Mouse (Mus musculus): ENCODE results near the gene Rnf145. TPM values are rescaled to one million over a fixed set of nuclear protein-coding genes. Genes with fewer than 3 reads are reported as not detected.

Rnf145 gene
- polyA plus RNA-seq, 1 experiment from 2014 or later = 85.7 TPM

DNA sequence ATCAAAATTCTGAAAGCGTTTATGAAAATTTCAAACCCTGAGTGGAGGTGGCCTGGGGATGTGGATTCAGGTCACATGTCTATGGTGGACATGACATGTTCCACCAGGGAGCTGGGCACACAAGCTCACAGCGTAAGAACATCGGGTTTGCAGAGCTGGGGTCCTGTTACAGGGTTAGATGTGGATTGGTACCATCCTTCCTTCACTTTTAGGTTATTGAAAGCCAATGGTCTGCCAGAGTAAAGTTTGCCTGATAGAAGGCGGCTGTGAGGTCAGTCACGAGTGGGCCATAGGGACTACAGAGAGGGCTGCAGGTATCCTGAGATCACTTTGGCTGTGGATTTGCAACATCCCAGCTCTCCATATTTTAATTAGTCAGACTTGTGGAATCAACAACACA lies 54.0 kb downstream of the Rnf145 start:
- 87% methylated on average over 5 of the region's 5 CpGs for WGBS
- H3K4me1 ChIP-seq (ENCODE audit: insufficient read depth) = no peaks in the 10 kb centered on the region
- no peak overlapping the region for H3K27ac ChIP-seq (ENCODE audit: low read depth)
- no peaks in the 10 kb centered on the region for H3K9me3 ChIP-seq (ENCODE audit: low read depth, low read length)
- no peak for DNase-seq
- H3K9ac ChIP-seq = no peak overlapping the region
- H3K36me3 ChIP-seq (ENCODE audit: insufficient read depth) = peaks cover 5% of the 10 kb centered on the region; the same call in 1 of the 2 replicates
- no peaks in the 10 kb centered on the region for H3K27me3 ChIP-seq (ENCODE audit: insufficient read depth, low read length)
- no peak overlapping the region for H3K4me3 ChIP-seq (ENCODE audit: low read depth, low read length)
- TF ChIP-seq CTCF (IDR thresholded peaks at IDR 0.05; ENCODE audit: low read depth) = no peak
- no peak overlapping the region for H3K4me2 ChIP-seq
- no peak for ATAC-seq (ENCODE audit: insufficient read depth)

DNA sequence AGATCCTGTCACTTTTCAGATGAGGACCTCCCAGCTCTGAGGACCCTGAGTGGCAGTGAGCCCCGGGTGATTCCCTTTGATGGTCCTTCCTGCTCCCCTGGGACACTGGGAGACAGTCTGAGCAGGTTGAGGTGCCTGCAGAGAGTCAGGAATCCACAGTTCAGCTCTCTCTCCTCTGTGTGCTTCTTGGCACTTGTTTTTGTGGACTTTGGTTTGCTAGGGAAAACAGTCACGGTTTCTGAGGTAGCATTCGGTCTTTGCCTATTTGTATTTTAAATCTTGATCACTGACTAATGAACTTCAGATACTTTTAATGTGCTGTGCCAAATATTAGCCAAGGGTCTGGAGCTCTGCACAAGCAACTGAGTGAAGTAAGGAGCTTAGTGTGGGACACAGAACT lies 54.6 kb downstream of the Rnf145 start:
- ATAC-seq (ENCODE audit: insufficient read depth) (no peak), DNase-seq (no peak)
- Histone ChIP-seq H3K9ac (no peak overlapping the region), H3K4me3 (ENCODE audit: low read depth, low read length) (no peak overlapping the region), H3K27ac (ENCODE audit: low read depth) (no peak overlapping the region), H3K4me1 (ENCODE audit: insufficient read depth) (no peaks in the 10 kb centered on the region), H3K27me3 (ENCODE audit: insufficient read depth, low read length) (no peaks in the 10 kb centered on the region), H3K4me2 (no peak overlapping the region), H3K9me3 (ENCODE audit: low read depth, low read length) (no peaks in the 10 kb centered on the region), H3K36me3 (ENCODE audit: insufficient read depth) (peaks cover 4% of the 10 kb centered on the region; the same call in 1 of the 2 replicates)
- TF ChIP-seq CTCF (IDR thresholded peaks at IDR 0.05; ENCODE audit: low read depth) = no peak
- WGBS = 69% methylated on average over 3 of the region's 3 CpGs

DNA sequence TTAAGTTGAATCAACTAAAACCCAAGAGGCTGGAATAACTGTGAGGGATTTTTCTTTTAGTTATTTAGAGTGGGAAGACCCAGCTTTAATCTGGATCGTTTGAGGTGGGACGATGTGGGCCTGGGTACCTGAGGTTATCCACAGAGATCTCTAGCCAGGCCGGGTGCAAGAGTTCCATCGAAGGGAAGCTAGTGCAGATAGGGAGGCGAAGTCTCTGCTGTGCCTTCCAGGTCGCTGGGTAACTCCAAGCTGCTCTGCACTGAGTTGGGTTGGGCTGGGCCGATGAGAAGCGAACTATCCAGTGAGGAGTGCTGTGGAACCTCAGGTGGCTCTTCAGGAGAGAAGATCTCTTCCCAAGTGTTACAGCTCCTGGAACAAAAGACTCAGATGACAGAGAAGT lies 55.6 kb downstream of the Rnf145 start:
- WGBS = 86% methylated on average over 8 of the region's 8 CpGs
- Histone ChIP-seq H3K27ac (ENCODE audit: low read depth) (no peak overlapping the region), H3K9me3 (ENCODE audit: low read depth, low read length) (no peaks in the 10 kb centered on the region), H3K4me3 (ENCODE audit: low read depth, low read length) (no peak overlapping the region), H3K36me3 (ENCODE audit: insufficient read depth) (peaks cover 3% of the 10 kb centered on the region; the same call in 1 of the 2 replicates), H3K4me2 (no peak overlapping the region), H3K9ac (no peak overlapping the region), H3K27me3 (ENCODE audit: insufficient read depth, low read length) (no peaks in the 10 kb centered on the region), H3K4me1 (ENCODE audit: insufficient read depth) (no peaks in the 10 kb centered on the region)
- TF ChIP-seq CTCF (IDR thresholded peaks at IDR 0.05; ENCODE audit: low read depth) = no peak
- no peak for ATAC-seq (ENCODE audit: insufficient read depth)
- DNase-seq = no peak

DNA sequence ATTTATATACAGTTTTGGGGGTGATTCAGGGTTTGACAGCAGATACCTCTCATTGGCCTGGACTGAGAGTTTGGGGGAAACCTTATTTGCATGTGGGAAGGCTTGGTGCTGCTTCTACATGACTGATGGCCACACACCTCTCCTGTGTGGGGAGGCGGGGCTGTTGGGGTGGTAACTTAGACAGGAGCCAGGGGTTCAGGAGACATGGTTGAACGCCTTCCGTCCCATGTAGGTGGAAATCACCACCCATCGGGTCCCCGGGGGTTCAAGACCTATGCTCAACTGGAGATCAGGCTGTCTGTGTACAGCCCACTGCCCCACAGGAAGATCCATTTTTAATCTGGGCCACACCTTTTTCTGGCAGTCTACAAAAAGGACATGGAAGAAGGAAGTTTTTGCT lies 56.1 kb downstream of the Rnf145 start:
- Histone ChIP-seq H3K27ac (ENCODE audit: low read depth) (no peak overlapping the region), H3K9ac (no peak overlapping the region), H3K9me3 (ENCODE audit: low read depth, low read length) (no peaks in the 10 kb centered on the region), H3K4me2 (no peak overlapping the region), H3K4me1 (ENCODE audit: insufficient read depth) (no peaks in the 10 kb centered on the region), H3K4me3 (ENCODE audit: low read depth, low read length) (no peak overlapping the region), H3K27me3 (ENCODE audit: insufficient read depth, low read length) (no peaks in the 10 kb centered on the region), H3K36me3 (ENCODE audit: insufficient read depth) (no peaks in the 10 kb centered on the region)
- TF ChIP-seq CTCF (IDR thresholded peaks at IDR 0.05; ENCODE audit: low read depth) = no peak
- DNase-seq (no peak), ATAC-seq (ENCODE audit: insufficient read depth) (no peak)
- 91% methylated on average over 5 of the region's 5 CpGs for WGBS

DNA sequence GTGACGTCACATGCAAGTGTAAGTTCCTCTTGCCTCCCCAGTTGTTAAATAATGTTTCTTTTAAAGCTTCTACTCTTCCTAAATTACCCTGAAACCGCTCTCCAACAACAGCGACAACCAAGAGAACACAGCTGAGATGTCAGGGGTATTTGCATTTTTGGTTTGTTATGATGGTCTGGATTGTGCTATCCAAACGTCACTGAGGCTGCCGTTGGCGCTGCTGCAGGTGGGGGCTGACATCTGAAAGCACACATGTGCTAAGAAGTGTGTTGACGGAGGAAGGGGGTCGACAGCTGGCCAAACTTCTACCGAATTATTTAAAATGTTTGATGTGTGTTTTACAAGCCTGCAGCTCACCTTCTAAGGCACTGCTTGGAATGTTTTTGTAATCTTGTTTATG lies 59.1 kb downstream of the Rnf145 start:
- DNase-seq (no peak), ATAC-seq (ENCODE audit: insufficient read depth) (no peak)
- no peak for TF ChIP-seq CTCF (IDR thresholded peaks at IDR 0.05; ENCODE audit: low read depth)
- Histone ChIP-seq H3K4me1 (ENCODE audit: insufficient read depth) (no peaks in the 10 kb centered on the region), H3K9me3 (ENCODE audit: low read depth, low read length) (no peaks in the 10 kb centered on the region), H3K4me2 (no peak overlapping the region), H3K27ac (ENCODE audit: low read depth) (no peak overlapping the region), H3K36me3 (ENCODE audit: insufficient read depth) (no peaks in the 10 kb centered on the region), H3K9ac (no peak overlapping the region), H3K27me3 (ENCODE audit: insufficient read depth, low read length) (no peaks in the 10 kb centered on the region), H3K4me3 (ENCODE audit: low read depth, low read length) (no peak overlapping the region)
- WGBS = 45% methylated on average over 9 of the region's 9 CpGs

DNA sequence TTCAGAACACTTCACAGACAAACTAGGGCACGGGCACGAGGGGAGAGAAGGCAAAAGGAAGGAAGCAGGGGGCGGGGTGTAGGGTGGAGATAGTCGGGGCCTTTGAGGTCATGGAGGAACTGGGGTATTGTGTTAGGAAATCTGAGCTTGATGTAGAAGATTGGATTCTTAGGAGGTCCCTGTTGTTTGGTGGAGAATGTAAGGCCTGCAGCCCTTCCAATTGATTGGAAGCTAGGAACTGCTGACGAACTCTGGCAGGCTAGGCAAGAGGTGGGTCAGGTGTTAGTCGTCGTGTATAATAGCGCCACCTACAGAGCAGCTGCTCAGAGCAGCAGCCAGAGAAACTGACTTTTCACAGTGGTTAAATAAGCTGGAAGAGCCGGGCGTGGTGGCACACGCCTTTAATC lies 62.5 kb downstream of the Rnf145 start:
- peak; percentile 35; the same call in 1 of the 2 replicates for ATAC-seq (ENCODE audit: insufficient read depth)
- 29% methylated on average over 11 of the region's 11 CpGs for WGBS
- Histone ChIP-seq H3K4me2 (no peak overlapping the region; the same call in 1 of the 2 replicates), H3K27me3 (ENCODE audit: insufficient read depth, low read length) (no peaks in the 10 kb centered on the region), H3K9me3 (ENCODE audit: low read depth, low read length) (no peaks in the 10 kb centered on the region), H3K9ac (no peak overlapping the region), H3K27ac (ENCODE audit: low read depth) (no peak overlapping the region), H3K4me1 (ENCODE audit: insufficient read depth) (no peaks in the 10 kb centered on the region), H3K4me3 (ENCODE audit: low read depth, low read length) (no peak overlapping the region), H3K36me3 (ENCODE audit: insufficient read depth) (no peaks in the 10 kb centered on the region)
- DNase-seq = peak; percentile 72
- TF ChIP-seq CTCF (IDR thresholded peaks at IDR 0.05; ENCODE audit: low read depth) = peak; percentile 52

DNA sequence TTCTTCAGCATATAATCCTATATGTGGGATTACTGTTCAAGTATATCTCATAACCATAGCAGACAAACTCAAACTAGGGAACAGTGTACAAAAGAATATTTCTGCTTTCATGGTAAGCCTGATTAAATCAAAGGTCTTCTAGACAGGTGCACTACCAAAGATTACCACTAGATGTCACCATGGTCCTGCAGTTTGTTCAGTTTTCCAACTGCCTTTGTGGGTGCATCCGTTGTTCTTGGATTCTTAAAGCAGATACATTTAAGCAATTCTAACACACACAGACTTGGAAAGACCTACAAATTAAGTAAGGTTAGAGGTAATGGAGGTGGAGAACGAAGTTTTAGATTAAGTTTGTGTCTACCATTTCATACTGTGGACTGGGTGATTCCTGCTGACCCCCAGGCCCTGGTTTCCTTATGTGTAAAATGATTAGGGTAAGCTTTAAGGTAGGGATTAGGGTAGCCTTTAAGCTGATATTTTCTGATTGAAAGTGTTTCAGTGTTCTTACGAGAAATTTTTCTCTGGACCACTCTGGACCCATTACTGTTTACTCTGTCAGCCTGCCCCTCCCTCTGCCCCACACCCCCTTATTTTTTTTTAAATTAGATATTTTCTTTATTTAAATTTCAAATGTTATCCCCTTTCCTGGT lies 67.4 kb downstream of the Rnf145 start:
- no peaks in the 10 kb centered on the region for H3K27me3 ChIP-seq (ENCODE audit: insufficient read depth, low read length)
- ATAC-seq (ENCODE audit: insufficient read depth) = no peak
- DNase-seq = peak; percentile 96
- H3K9me3 ChIP-seq (ENCODE audit: low read depth, low read length) = no peaks in the 10 kb centered on the region
- no peak overlapping the region for H3K4me3 ChIP-seq (ENCODE audit: low read depth, low read length)
- TF ChIP-seq CTCF (IDR thresholded peaks at IDR 0.05; ENCODE audit: low read depth) = peak; percentile 92
- no peak overlapping the region for H3K9ac ChIP-seq
- no peaks in the 10 kb centered on the region for H3K36me3 ChIP-seq (ENCODE audit: insufficient read depth)
- WGBS = 10% methylated on average over 3 of the region's 3 CpGs
- no peak overlapping the region for H3K27ac ChIP-seq (ENCODE audit: low read depth)
- no peaks in the 10 kb centered on the region for H3K4me1 ChIP-seq (ENCODE audit: insufficient read depth)
- H3K4me2 ChIP-seq = no peak overlapping the region

Measured in lung, embryonic 14.5 days (tissue).